Mouse (Mus musculus) small intestine, adult 2 months (tissue): ENCODE results near the gene Spg21.

Source experiments
- CTCF ChIP-seq: fragments of 200-500 bp; IDR thresholded peaks from 2 replicates; pipeline ENCODE4 v1.5.1; 2012; ENCODE audit warnings: low read depth, mild to moderate bottlenecking, control low read depth, inconsistent platforms, low read length, moderate library complexity, mixed read lengths; ENCODE audit not compliant: insufficient replicate concordance, insufficient read length; ENCODE audit errors: extremely low read depth
- POLR2A ChIP-seq: fragments of 200-500 bp; IDR thresholded peaks from 2 replicates; pipeline ENCODE4 v1.6.1; 2012; ENCODE audit warnings: low read depth, mild to moderate bottlenecking, control low read depth, inconsistent platforms, low read length, moderate library complexity

DNA sequence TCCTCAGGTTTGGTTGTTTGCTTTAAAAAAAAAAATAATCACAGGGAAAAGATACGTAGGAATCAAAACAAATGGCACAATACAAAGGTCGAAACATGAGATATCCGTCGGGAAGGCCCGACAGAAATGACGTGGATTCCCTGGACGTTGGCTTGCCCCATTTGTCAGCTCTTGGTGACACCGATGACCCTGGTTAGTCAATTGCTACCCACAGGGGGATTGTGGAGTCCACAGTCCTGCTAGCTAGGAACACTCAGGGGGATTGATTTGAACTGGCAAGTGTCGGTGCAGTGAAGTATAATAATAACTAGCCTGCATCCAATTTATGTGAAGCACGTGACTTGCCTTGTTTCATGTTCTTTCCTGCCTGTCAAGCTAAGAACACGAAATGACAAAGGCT is 6.9 kb downstream of the Spg21 start:
- TF ChIP-seq POLR2A = no peak
- TF ChIP-seq CTCF = no peak
